Mouse (Mus musculus): ENCODE measurements around the gene Tln2.

DNA sequence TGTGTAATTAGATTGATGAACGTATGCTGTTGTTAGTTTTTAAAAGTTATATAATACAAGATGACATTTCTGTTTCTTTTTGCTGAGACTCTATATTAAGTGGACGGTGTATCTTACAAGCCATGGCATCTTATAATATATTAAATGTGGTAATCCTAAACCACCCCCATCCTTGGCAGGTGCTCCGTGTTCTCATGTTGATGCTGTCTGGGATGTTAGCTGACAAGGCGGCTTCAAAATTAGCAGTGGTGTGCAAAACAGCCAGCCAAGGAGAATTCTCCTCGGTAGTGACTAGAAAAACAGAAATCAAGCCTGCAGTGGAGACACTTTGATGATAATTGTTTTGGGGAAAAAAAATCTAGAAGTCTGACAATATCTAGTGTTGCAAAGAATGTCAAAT is 371.8 kb downstream of the Tln2 start:
- TF ChIP-seq ZNF384 (IDR thresholded peaks at IDR 0.05; ENCODE audit: low read depth, low read length) (no peak), ZC3H11A (IDR thresholded peaks at IDR 0.05; ENCODE audit: borderline replicate concordance, low read depth, low read length) (no peak), HCFC1 (IDR thresholded peaks at IDR 0.05; ENCODE audit: borderline replicate concordance, insufficient read depth, low read length) (no peak), CHD2 (IDR thresholded peaks at IDR 0.05; ENCODE audit: low read depth, low read length) (no peak)

All from ES-E14 (cell line).